Comparison of ENCODE assay signal across 9 mouse cellular contexts in genomic region chr8:71477196-71477845, GRCm38 (mm10). TPM values are rescaled to one million over a fixed set of nuclear protein-coding genes. Genes with fewer than 3 reads are reported as not detected.
DNase-seq lines count a peak whose midpoint lies in the region; ATAC-seq lines count a peak whose summit lies in the region.
"Had no signal": no experiment of that assay in that cellular context is flagged by ENCODE, and none has a peak within 500 bp of the region (broad histone marks: within the 10 kb centered on the region; RNA-seq: fewer than 3 reads in every experiment).

No protein-coding gene starts in this region.

- peaks cover 34% of the 10 kb centered on the region for H3K36me3 ChIP-seq in erythroblast, embryonic 14.5 days (ENCODE audit: control insufficient read depth)
- H3K36me3 ChIP-seq in hindbrain, embryonic 10.5 days, result peaks cover 80% of the 10 kb centered on the region

- no peaks in the 10 kb centered on the region for H3K9me3 ChIP-seq in erythroblast, embryonic 14.5 days (ENCODE audit: control insufficient read depth, low read length)
- H3K9me3 ChIP-seq in hindbrain, embryonic 10.5 days, result no peaks in the 10 kb centered on the region

- H3K4me3 ChIP-seq in erythroblast, embryonic 14.5 days (replicated peaks), result peak overlapping the region; percentile 78
- peak overlapping the region; percentile 65 for H3K4me3 ChIP-seq in hindbrain, embryonic 10.5 days

- H3K4me1 ChIP-seq in erythroblast, embryonic 14.5 days (ENCODE audit: control insufficient read depth), result peaks cover 56% of the 10 kb centered on the region
- H3K4me1 ChIP-seq in hindbrain, embryonic 10.5 days (replicated peaks), result peaks cover 54% of the 10 kb centered on the region

- peak; percentile 64 for DNase-seq in 3T3-L1 (ENCODE audit: low read depth, low spot score)
- DNase-seq in c-Kit-positive CD71-positive TER-119-positive erythroid progenitor cells, embryonic 14.5 days (ENCODE audit: low spot score), result peak; percentile 47
- peak; percentile 50 for DNase-seq in hindbrain, embryonic 10.5 days (ENCODE audit: low spot score)
- no peak for DNase-seq in gastrocnemius, postnatal 36 days

- 36% methylated on average over 14 of the region's 14 CpGs for WGBS in hindbrain, embryonic 10.5 days

- H3K27me3 ChIP-seq in erythroblast, embryonic 14.5 days (ENCODE audit: control insufficient read depth), result peaks cover 5% of the 10 kb centered on the region
- peaks cover 43% of the 10 kb centered on the region for H3K27me3 ChIP-seq in hindbrain, embryonic 10.5 days (ENCODE audit: insufficient read depth, poor library complexity, severe bottlenecking)

- ATAC-seq in erythroblast, adult 5-6 weeks (replicated peaks; ENCODE audit: low FRiP score, poor library complexity, severe bottlenecking), result no peak
- peak; percentile 50 for ATAC-seq in megakaryocyte progenitor cell, adult 5-6 weeks (replicated peaks; ENCODE audit: poor library complexity)
- no peak for ATAC-seq in inflammation-experienced regulatory T-cells, adult 6 months

- H3K27ac ChIP-seq in hindbrain, embryonic 10.5 days, result peak overlapping the region; percentile 89; the same call in 1 of the 2 replicates
- H3K27ac ChIP-seq: macrophage had no signal

- intact Hi-C loops in gastrocnemius, postnatal 36 days (cut with DNase I), result loop anchor here (10.0 kb wide), 1 partner anchor 683 kb away; no protein-coding TSS in a partner anchor

RNA-seq across cellular contexts. Expression of gene Dda1, which starts 8.3 kb away (rescaled TPM):
- polyA plus RNA-seq in erythroblast, embryonic 14.5 days (2012), result 41.0 and 42.3 TPM in 2 replicates
- 7.7 and 15.0 TPM in 2 replicates for total RNA-seq in erythroblast, adult 5-6 weeks (2015; ENCODE audit: low replicate concordance)
- total RNA-seq in erythroblast, adult 5-6 weeks (2017; ENCODE audit: low replicate concordance), result 5.7 and 7.9 TPM in 2 replicates
- polyA plus RNA-seq in hindbrain, embryonic 10.5 days (2016; fragmentation: Nextera tagmentation; extraction: Ambion mirVana), result 147 and 169 TPM in 2 replicates
- 32.3 and 37.0 TPM in 2 replicates for total RNA-seq in megakaryocyte progenitor cell, adult 5-6 weeks (2015)
- total RNA-seq in megakaryocyte progenitor cell, adult 5-6 weeks (2017), result 14.1 and 14.7 TPM in 2 replicates
- 10 to 100 TPM; 24.3 to 40.4 (median 25.5) TPM for polyA plus RNA-seq in inflammation-experienced regulatory T-cells, adult 6 months (2017; shearing (Covaris generic))
- 10 to 100 TPM; 20.4 to 27.6 TPM for total RNA-seq in gastrocnemius, postnatal 36 days (2021)

RNA-seq across cellular contexts. Expression of gene Ano8, which starts 8.4 kb away (rescaled TPM):
- polyA plus RNA-seq in erythroblast, embryonic 14.5 days (2012), result 0.09 and 0.20 TPM in 2 replicates
- total RNA-seq in erythroblast, adult 5-6 weeks (2015; ENCODE audit: low replicate concordance), result 0.21 TPM in 1 of 2 replicates, not detected in the other
- 0.14 TPM in 1 of 2 replicates, not detected in the other for total RNA-seq in erythroblast, adult 5-6 weeks (2017; ENCODE audit: low replicate concordance)
- 3.3 and 6.8 TPM in 2 replicates for polyA plus RNA-seq in hindbrain, embryonic 10.5 days (2016; fragmentation: Nextera tagmentation; extraction: Ambion mirVana)
- total RNA-seq in megakaryocyte progenitor cell, adult 5-6 weeks (2015), result 0.22 and 0.64 TPM in 2 replicates
- 3.1 and 3.6 TPM in 2 replicates for total RNA-seq in megakaryocyte progenitor cell, adult 5-6 weeks (2017)
- polyA plus RNA-seq in inflammation-experienced regulatory T-cells, adult 6 months (2017; shearing (Covaris generic)), result under 1 TPM in 2 of 3 experiments, not detected in 1; 0.11 to 0.31 TPM
- total RNA-seq in gastrocnemius, postnatal 36 days (2021), result 10 to 100 TPM; 13.8 to 16.0 TPM

RNA-seq across cellular contexts. Expression of gene Gtpbp3, which starts 10.6 kb away (rescaled TPM):
- polyA plus RNA-seq in erythroblast, embryonic 14.5 days (2012), result 1.2 and 1.4 TPM in 2 replicates
- 0.58 and 3.1 TPM in 2 replicates for total RNA-seq in erythroblast, adult 5-6 weeks (2015; ENCODE audit: low replicate concordance)
- total RNA-seq in erythroblast, adult 5-6 weeks (2017; ENCODE audit: low replicate concordance), result 1.7 and 3.9 TPM in 2 replicates
- polyA plus RNA-seq in hindbrain, embryonic 10.5 days (2016; fragmentation: Nextera tagmentation; extraction: Ambion mirVana), result 18.2 and 22.5 TPM in 2 replicates
- 5.9 TPM in 2 replicates for total RNA-seq in megakaryocyte progenitor cell, adult 5-6 weeks (2015)
- 23.4 and 26.5 TPM in 2 replicates for total RNA-seq in megakaryocyte progenitor cell, adult 5-6 weeks (2017)
- 1 to 10 TPM; 2.6 to 6.5 (median 3.4) TPM for polyA plus RNA-seq in inflammation-experienced regulatory T-cells, adult 6 months (2017; shearing (Covaris generic))
- total RNA-seq in gastrocnemius, postnatal 36 days (2021), result 10 to 100 TPM in 1 of 2 experiments, 1 to 10 TPM in 1; 8.0 to 10.5 TPM

RNA-seq across cellular contexts. Expression of gene Mrpl34, which starts 12.6 kb away (rescaled TPM):
- polyA plus RNA-seq in erythroblast, embryonic 14.5 days (2012), result 18.9 and 20.4 TPM in 2 replicates
- 1.9 and 20.9 TPM in 2 replicates for total RNA-seq in erythroblast, adult 5-6 weeks (2015; ENCODE audit: low replicate concordance)
- 6.0 and 12.1 TPM in 2 replicates for total RNA-seq in erythroblast, adult 5-6 weeks (2017; ENCODE audit: low replicate concordance)
- 221 and 249 TPM in 2 replicates for polyA plus RNA-seq in hindbrain, embryonic 10.5 days (2016; fragmentation: Nextera tagmentation; extraction: Ambion mirVana)
- total RNA-seq in megakaryocyte progenitor cell, adult 5-6 weeks (2015), result 60.0 and 66.1 TPM in 2 replicates
- 50.2 and 53.6 TPM in 2 replicates for total RNA-seq in megakaryocyte progenitor cell, adult 5-6 weeks (2017)
- 10 to 100 TPM; 68.3 to 83.2 (median 80.6) TPM for polyA plus RNA-seq in inflammation-experienced regulatory T-cells, adult 6 months (2017; shearing (Covaris generic))
- total RNA-seq in gastrocnemius, postnatal 36 days (2021), result 10 to 100 TPM; 66.7 to 67.1 TPM

RNA-seq across cellular contexts. Expression of gene Abhd8, which starts 13.9 kb away (rescaled TPM):
- polyA plus RNA-seq in erythroblast, embryonic 14.5 days (2012), result 3.9 and 4.7 TPM in 2 replicates
- 0.58 and 0.63 TPM in 2 replicates for total RNA-seq in erythroblast, adult 5-6 weeks (2015; ENCODE audit: low replicate concordance)
- 2.2 and 3.5 TPM in 2 replicates for total RNA-seq in erythroblast, adult 5-6 weeks (2017; ENCODE audit: low replicate concordance)
- polyA plus RNA-seq in hindbrain, embryonic 10.5 days (2016; fragmentation: Nextera tagmentation; extraction: Ambion mirVana), result 76.3 and 88.4 TPM in 2 replicates
- 2.3 and 3.1 TPM in 2 replicates for total RNA-seq in megakaryocyte progenitor cell, adult 5-6 weeks (2015)
- total RNA-seq in megakaryocyte progenitor cell, adult 5-6 weeks (2017), result 8.2 and 8.3 TPM in 2 replicates
- 10 to 100 TPM; 21.0 to 24.0 (median 23.1) TPM for polyA plus RNA-seq in inflammation-experienced regulatory T-cells, adult 6 months (2017; shearing (Covaris generic))
- 10 to 100 TPM; 19.3 to 26.9 TPM for total RNA-seq in gastrocnemius, postnatal 36 days (2021)

Comparison
In these comparisons a context has a peak if more than half of its experiments do, and no peak if none do; other contexts are left out.
1. DNase-seq: peak in 3T3-L1 (single experiment), c-Kit-positive CD71-positive TER-119-positive erythroid progenitor cells, embryonic 14.5 days (single experiment) and hindbrain, embryonic 10.5 days (single experiment); none in gastrocnemius, postnatal 36 days (0 of 2).